Mouse (Mus musculus): ENCODE measurements around the gene Tmem232.
"Not testable (repeated sequence)": the region's sequence is repeated elsewhere in the genome, so short reads cannot be mapped to it uniquely, and the experiment has no call there.

DNA sequence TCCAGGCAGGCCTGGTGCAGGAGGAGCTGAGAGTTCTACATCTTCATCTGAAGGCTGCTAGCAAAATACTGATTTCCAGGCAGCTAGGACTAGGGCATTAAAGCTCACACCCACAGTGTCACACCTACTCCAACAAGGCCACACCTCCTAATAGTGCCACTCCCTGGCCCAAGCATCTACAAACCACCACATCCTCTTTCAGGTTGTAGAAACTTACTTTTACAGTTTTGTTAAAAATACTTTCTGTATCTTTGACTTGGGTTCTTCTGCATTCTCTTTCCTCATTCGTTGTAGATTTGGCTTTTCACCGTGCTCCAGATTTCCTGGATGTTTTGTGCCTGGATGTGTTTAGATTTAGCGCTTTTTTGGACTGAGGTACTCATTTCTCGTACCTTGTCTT, 5.6 kb upstream of the Tmem232 start:
- not testable (repeated sequence) for TF ChIP-seq CTCF (IDR thresholded peaks at IDR 0.05; ENCODE audit: extremely low read depth, insufficient read length, insufficient replicate concordance, low read depth, low read length); POLR2A (IDR thresholded peaks at IDR 0.05; ENCODE audit: low read depth, low read length)

Measured in small intestine, adult 2 months (tissue).